Mouse (Mus musculus) forebrain, embryonic 16.5 days (tissue): ENCODE measurements around the gene Abcc9. TPM values are rescaled to one million over a fixed set of nuclear protein-coding genes. Genes with fewer than 3 reads are reported as not detected.

ENCODE experiments used
- ATAC-seq: fragments of 200-750 bp; cut with Nextera tagmentation; 2 replicates; pipeline ENCODE4 v1.8.0; 2017; ENCODE audit warnings: mild to moderate bottlenecking, moderate library complexity
- H3K27ac ChIP-seq: fragments of 300-500 bp; sonication (generic); 2 replicates; pipeline ENCODE4 v1.5.1; 2014; ENCODE audit warnings: low read length, control low read depth
- H3K27me3 ChIP-seq: fragments of 300-500 bp; sonication (generic); replicated peaks from 2 replicates; pipeline ENCODE4 v1.6.1; 2014; ENCODE audit warnings: low read length; ENCODE audit not compliant: control insufficient read depth, insufficient read depth
- H3K36me3 ChIP-seq: fragments of 300-500 bp; sonication (generic); 2 replicates; pipeline ENCODE4 v1.6.1; 2014; ENCODE audit not compliant: control insufficient read depth, insufficient read depth
- H3K4me1 ChIP-seq: fragments of 300-500 bp; sonication (generic); replicated peaks from 2 replicates; pipeline ENCODE4 v1.6.1; 2014; ENCODE audit warnings: low read length; ENCODE audit not compliant: control insufficient read depth, insufficient read depth
- H3K4me2 ChIP-seq: fragments of 300-500 bp; sonication (generic); 2 replicates; pipeline ENCODE4 v1.6.1; 2014; ENCODE audit warnings: mild to moderate bottlenecking, low read length, control low read depth
- H3K4me3 ChIP-seq: fragments of 300-500 bp; sonication (generic); replicated peaks from 2 replicates; pipeline ENCODE4 v1.5.1; 2014; ENCODE audit warnings: mild to moderate bottlenecking, low read length, control low read depth
- H3K9ac ChIP-seq: fragments of 300-500 bp; sonication (generic); replicated peaks from 2 replicates; pipeline ENCODE4 v1.6.1; 2014; ENCODE audit warnings: low read depth, low read length, control low read depth
- H3K9me3 ChIP-seq: fragments of 300-500 bp; sonication (generic); 2 replicates; pipeline ENCODE4 v1.6.1; 2016; ENCODE audit warnings: low read length; ENCODE audit not compliant: control insufficient read depth
- WGBS: fragments of 180-500 bp; shearing (Covaris S2); extraction: QIAGEN DNeasy Blood & Tissue Kit; methylation state at CpG from one replicate; pipeline ENCODE4 v1.1.7; 2014; 5-methylcytosine and 5-hydroxymethylcytosine counted together
- polyA plus RNA-seq: library from polyadenylated mRNA; unstranded; fragments of >200 nt; fragmentation: Nextera tagmentation; extraction: Ambion mirVana; gene quantifications from 2 replicates; pipeline ENCODE4 v1.2.1, GENCODE M21; 2015

Gene Abcc9
- polyA plus RNA-seq, 1 experiment from 2014 or later: 3.2 TPM

DNA sequence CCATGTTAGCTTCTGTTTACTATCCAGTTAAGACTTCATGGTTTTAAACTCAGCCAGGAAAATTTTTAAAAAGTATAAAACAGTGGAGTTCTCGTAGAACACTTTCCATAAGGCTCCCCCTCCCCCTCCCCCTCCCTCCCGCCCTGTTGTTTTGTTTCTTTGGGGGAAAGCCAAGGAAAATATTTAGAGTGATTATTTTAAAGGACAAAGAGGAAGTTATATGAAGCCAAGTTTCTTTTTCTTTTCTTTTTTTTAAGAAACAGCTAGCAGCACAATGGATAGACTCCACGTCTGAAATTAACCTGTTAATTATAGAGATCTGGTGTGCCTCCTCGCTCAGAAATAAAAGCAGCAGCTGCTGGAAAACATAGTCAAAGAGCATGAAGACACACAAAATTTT, 9.0 kb upstream of the Abcc9 start:
- Histone ChIP-seq H3K9ac (no peak overlapping the region), H3K36me3 (no peaks in the 10 kb centered on the region), H3K4me2 (no peak overlapping the region), H3K27me3 (no peaks in the 10 kb centered on the region), H3K4me3 (no peak overlapping the region), H3K4me1 (no peaks in the 10 kb centered on the region; the same call in 1 of the 2 replicates), H3K27ac (no peak overlapping the region), H3K9me3 (no peaks in the 10 kb centered on the region)
- WGBS: 21% methylated on average over 4 of the region's 4 CpGs
- no peak for ATAC-seq

DNA sequence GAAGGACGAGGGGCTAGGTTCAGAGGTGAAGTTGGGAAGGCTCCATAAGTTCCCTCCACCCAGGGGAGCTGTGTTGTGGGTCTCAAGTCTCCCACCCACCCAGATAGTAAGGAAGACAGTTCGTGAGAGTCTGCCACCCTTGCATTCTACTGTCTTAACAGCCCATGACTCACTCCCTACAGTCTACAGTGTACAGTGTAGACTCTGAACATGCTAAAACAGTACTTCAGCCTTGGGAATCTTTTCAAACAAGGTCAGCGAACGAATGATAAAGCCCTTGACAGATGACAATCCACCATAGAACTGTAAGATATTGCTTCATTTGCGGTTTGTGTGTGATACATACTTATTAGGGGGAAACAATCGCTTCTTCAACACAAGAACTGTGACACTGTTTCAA, 8.6 kb upstream of the Abcc9 start:
- H3K4me1 ChIP-seq: no peaks in the 10 kb centered on the region; the same call in 1 of the 2 replicates
- H3K27ac ChIP-seq: no peak overlapping the region
- H3K9ac ChIP-seq: no peak overlapping the region
- no peaks in the 10 kb centered on the region for H3K9me3 ChIP-seq
- H3K36me3 ChIP-seq: no peaks in the 10 kb centered on the region
- H3K27me3 ChIP-seq: no peaks in the 10 kb centered on the region
- H3K4me2 ChIP-seq: no peak overlapping the region
- no peak overlapping the region for H3K4me3 ChIP-seq
- 89% methylated on average over 6 of the region's 6 CpGs for whole genome bisulfite sequencing
- ATAC-seq: no peak

DNA sequence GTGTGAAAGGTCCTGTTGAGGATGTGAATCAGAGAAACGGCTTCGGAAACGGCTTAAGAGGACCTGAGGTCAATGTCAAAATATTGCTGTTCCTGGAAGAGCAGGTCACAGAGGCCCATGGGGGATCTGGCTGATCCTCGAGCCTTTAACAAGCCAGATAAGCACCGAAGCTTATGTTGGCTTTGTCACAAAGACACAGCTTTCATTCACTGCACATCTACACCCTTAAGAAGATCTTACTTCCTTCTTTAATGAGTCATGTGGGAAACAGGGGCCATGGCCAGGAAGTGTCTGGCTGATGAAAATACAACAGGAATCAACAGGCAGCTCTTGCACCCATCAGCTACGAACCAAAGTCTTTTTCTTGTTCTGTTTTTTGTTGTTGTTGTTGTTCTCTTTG, 6.3 kb upstream of the Abcc9 start:
- ATAC-seq: no peak
- no peaks in the 10 kb centered on the region for H3K9me3 ChIP-seq
- 84% methylated on average over 6 of the region's 6 CpGs for WGBS

DNA sequence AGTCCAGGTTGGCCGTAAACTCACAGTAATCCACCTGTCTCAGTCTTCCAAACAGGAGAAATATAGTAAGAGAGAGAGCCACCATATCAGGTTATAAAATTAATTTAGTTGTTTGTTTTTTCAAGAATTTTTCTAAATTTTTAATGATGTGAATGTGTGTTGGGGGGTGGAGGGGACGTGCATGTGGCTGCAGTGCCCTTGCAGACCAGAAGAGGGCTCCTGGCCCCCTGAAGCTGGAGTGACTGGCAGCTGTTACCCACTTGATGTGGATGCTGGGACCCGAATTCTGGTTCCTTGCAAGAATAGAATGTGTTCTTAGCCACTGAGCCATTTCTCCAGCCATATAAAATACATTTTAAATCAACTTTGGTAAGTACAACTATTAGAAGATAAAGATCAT, 4.6 kb upstream of the Abcc9 start:
- no peak for ATAC-seq
- 81% methylated on average over 3 of the region's 3 CpGs for WGBS
- H3K4me3 ChIP-seq: no peak overlapping the region
- H3K27ac ChIP-seq: no peak overlapping the region
- no peaks in the 10 kb centered on the region; the same call in 1 of the 2 replicates for H3K27me3 ChIP-seq
- no peak overlapping the region for H3K4me2 ChIP-seq
- H3K9me3 ChIP-seq: no peaks in the 10 kb centered on the region
- no peak overlapping the region for H3K9ac ChIP-seq
- peaks cover 8% of the 10 kb centered on the region for H3K4me1 ChIP-seq
- H3K36me3 ChIP-seq: no peaks in the 10 kb centered on the region

More for the DNA sequence above, 6.3 kb upstream of the Abcc9 start:
- H3K27me3 ChIP-seq: no peaks in the 10 kb centered on the region
- H3K36me3 ChIP-seq: no peaks in the 10 kb centered on the region
- H3K4me3 ChIP-seq: no peak overlapping the region
- no peak overlapping the region for H3K27ac ChIP-seq
- no peak overlapping the region for H3K9ac ChIP-seq
- no peak overlapping the region for H3K4me2 ChIP-seq
- no peaks in the 10 kb centered on the region; the same call in 1 of the 2 replicates for H3K4me1 ChIP-seq

DNA sequence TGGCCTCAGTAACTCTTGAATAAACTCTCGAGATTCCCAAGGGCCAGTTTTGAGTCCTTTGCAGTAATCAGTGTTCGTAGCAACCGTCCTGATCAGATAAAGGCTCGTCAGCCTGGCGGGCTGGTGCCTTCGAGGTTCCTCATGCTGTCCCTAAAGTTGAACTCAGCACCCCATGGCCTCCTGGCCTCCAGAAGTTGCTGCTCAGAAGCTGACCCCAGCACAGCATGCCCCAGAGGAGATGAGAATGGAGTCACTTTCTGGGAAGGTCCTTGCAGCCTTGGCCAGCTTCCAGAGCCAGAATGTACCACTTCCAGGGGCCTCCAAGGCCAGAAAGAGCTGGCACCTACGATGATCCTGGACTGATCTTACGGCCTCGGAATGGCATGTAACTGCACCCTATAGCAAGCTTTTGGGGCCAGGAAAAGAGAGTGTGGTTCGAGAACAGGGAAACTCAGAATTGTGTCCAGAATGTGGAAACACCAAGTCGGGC, 1.4 kb upstream of the Abcc9 start:
- Histone ChIP-seq H3K36me3 (no peaks in the 10 kb centered on the region), H3K4me2 (no peak overlapping the region), H3K4me1 (peaks cover 8% of the 10 kb centered on the region), H3K27me3 (peaks cover 6% of the 10 kb centered on the region; the same call in 1 of the 2 replicates), H3K9ac (no peak overlapping the region), H3K27ac (no peak overlapping the region), H3K9me3 (no peaks in the 10 kb centered on the region), H3K4me3 (no peak overlapping the region)
- no peak for ATAC-seq
- 80% methylated on average over 11 of the region's 11 CpGs for WGBS

DNA sequence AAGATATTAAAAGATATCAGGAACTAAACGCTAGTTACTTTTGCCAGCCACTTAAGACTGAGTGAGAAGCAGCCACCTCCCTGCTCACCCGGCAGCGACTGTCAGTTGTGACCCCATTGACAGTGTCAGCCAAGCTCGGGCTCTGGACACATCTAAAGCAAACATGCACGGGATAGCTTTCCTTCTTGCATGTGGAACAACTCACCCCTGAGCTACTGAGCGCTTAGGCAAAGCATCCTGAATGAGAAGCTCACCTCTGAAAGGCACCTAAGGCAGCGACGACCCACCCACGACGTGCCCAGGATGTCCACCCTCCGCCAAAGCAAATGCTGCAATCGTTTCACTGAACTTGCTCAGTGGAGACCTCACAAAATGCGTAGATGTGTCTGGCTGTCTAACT, 954 bp downstream of the Abcc9 start:
- no peak overlapping the region for H3K4me2 ChIP-seq
- ATAC-seq: no peak

DNA sequence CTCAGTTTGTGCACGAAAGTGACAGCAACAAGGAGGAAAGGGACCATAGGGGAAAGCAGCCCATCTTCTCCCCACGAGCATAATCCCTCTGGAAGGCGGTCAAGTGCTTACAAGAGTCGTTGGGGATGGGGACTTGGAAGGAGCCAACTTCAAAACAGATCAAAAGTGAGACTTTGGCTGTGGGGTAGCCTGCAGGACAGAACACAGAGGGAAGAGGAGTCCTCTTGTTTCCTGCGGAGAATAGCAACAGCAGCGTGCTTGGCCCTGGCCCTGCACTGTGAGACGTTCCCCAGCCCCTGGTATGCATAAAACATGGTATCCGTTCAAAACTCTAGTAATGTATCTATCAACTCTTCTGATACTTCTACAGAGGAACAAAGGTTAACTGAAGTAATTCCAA, 1.4 kb downstream of the Abcc9 start:
- 74% methylated on average over 8 of the region's 8 CpGs for WGBS
- H3K36me3 ChIP-seq: no peaks in the 10 kb centered on the region
- peaks cover 8% of the 10 kb centered on the region for H3K4me1 ChIP-seq
- H3K9me3 ChIP-seq: no peaks in the 10 kb centered on the region
- H3K27me3 ChIP-seq: peaks cover 6% of the 10 kb centered on the region; the same call in 1 of the 2 replicates
- no peak overlapping the region for H3K27ac ChIP-seq
- H3K4me2 ChIP-seq: no peak overlapping the region
- no peak overlapping the region for H3K9ac ChIP-seq
- H3K4me3 ChIP-seq: no peak overlapping the region
- ATAC-seq: no peak

More for the DNA sequence above, 954 bp downstream of the Abcc9 start:
- WGBS: 74% methylated on average over 13 of the region's 13 CpGs
- no peak overlapping the region for H3K4me3 ChIP-seq
- no peaks in the 10 kb centered on the region for H3K36me3 ChIP-seq
- peaks cover 8% of the 10 kb centered on the region for H3K4me1 ChIP-seq
- no peaks in the 10 kb centered on the region for H3K9me3 ChIP-seq
- peaks cover 6% of the 10 kb centered on the region; the same call in 1 of the 2 replicates for H3K27me3 ChIP-seq
- H3K9ac ChIP-seq: no peak overlapping the region
- H3K27ac ChIP-seq: no peak overlapping the region

DNA sequence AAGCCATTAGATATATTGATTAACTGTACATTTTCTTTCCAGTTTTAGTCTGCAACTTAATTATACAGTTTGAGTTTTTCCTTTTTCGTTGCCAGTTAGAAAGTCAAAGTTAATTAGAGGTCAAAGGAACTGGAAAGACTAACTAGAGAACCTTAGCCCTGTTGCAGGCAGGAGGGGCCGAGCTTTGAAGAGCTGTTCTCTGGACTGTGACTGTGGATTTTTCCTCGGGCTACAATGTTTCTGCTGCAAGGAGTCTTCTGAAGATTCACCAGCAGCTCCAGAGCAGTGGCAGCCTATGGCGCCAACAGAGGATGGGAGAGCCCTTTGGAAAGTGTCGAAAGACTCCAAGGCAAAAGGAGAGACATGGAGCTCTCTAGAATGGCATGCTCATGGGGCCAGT, 10.0 kb downstream of the Abcc9 start:
- 83% methylated on average over 5 of the region's 5 CpGs for WGBS
- Histone ChIP-seq H3K4me1 (no peaks in the 10 kb centered on the region), H3K36me3 (no peaks in the 10 kb centered on the region), H3K9me3 (no peaks in the 10 kb centered on the region), H3K27ac (no peak overlapping the region), H3K4me2 (no peak overlapping the region), H3K4me3 (no peak overlapping the region), H3K9ac (no peak overlapping the region), H3K27me3 (no peaks in the 10 kb centered on the region; the same call in 1 of the 2 replicates)
- ATAC-seq: no peak

DNA sequence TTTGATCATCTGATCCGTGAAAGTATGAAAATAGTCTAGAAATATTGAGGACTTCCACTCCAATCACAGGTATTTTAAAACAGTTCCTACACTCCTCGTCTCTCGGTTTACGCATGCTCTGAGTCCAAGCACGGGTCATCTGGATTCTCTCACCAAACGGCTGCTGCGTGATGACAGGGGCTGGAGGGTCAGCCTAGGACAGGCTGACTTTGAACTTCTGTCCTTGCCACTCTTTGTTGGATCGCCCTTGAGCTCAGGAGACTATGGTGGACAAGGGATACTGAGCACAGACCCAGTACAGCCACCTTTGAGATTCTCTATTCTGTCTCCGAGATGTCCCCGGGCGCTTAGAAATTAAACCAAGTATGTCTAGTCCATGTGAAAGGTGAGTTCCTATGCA, 12.4 kb downstream of the Abcc9 start:
- Histone ChIP-seq H3K27me3 (no peaks in the 10 kb centered on the region), H3K4me3 (no peak overlapping the region), H3K4me2 (no peak overlapping the region), H3K4me1 (no peaks in the 10 kb centered on the region), H3K9ac (no peak overlapping the region), H3K27ac (no peak overlapping the region), H3K9me3 (no peaks in the 10 kb centered on the region), H3K36me3 (no peaks in the 10 kb centered on the region)
- 94% methylated on average over 11 of the region's 11 CpGs for whole genome bisulfite sequencing
- ATAC-seq: no peak
